Mouse (Mus musculus): ENCODE results near the gene Krt33b. TPM values are rescaled to one million over a fixed set of nuclear protein-coding genes. Genes with fewer than 3 reads are reported as not detected.

Gene Krt33b
- polyA plus RNA-seq, 1 experiment from 2014 or later = not detected

DNA sequence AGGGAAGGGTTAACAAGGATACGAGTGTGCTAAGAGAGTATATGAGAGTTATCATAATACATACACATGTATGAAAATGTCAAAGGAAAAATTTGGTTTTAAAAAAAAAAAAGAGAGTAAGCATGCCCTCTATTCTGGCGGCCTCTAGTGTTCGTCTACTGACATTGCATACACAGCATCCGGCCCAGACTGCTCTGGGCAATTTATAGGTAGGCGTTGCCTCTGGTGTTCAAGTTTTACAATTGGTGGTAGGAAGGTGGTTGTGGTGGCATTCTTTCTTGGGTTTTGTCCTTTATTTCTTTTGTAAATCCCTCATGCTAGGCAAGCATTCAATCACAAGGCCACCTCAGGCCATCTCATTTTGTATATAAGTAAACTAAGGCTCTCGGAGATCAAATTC lies 24.8 kb downstream of the Krt33b start:
- Histone ChIP-seq H3K4me1 (ENCODE audit: insufficient read depth) (no peaks in the 10 kb centered on the region), H3K4me3 (ENCODE audit: low read depth, low read length) (no peak overlapping the region), H3K27me3 (ENCODE audit: insufficient read depth, low read length) (no peaks in the 10 kb centered on the region), H3K36me3 (replicated peaks; ENCODE audit: insufficient read depth, low read length) (no peaks in the 10 kb centered on the region), H3K9ac (replicated peaks) (no peak overlapping the region), H3K27ac (ENCODE audit: low read depth) (no peak overlapping the region), H3K9me3 (ENCODE audit: low read length) (no peaks in the 10 kb centered on the region), H3K4me2 (ENCODE audit: low read depth, low read length) (no peak overlapping the region)
- 23% methylated on average over 6 of the region's 6 CpGs for WGBS (ENCODE audit: insufficient replicate concordance)
- DNase-seq = peak; percentile 29
- no peak for ATAC-seq
- TF ChIP-seq CTCF (IDR thresholded peaks at IDR 0.05; ENCODE audit: low read depth) = peak; percentile 74
- TF ChIP-seq EP300 (IDR thresholded peaks at IDR 0.05; ENCODE audit: low read depth) = no peak

DNA sequence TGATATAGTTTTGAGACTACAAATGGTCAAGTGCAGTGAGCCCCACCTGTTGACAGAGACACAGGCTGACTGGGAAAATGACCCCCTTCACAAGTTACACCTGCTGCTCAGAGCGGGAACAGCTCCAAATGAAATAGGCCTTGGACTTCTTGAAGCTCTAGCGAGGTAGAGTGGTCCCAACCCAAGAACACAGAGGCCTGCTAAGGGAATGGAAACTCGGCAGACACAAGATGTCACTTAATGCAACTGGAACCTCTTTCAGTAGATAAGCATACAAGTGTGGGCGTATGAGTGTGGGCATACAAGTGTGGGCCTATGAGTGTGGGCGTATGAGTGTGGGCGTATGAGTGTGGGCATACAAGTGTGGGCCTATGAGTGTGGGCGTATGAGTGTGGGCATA lies 30.6 kb downstream of the Krt33b start:
- DNase-seq = no peak
- WGBS (ENCODE audit: insufficient replicate concordance) = 75% methylated on average over 7 of the region's 7 CpGs
- no peaks in the 10 kb centered on the region for H3K9me3 ChIP-seq (ENCODE audit: low read length)
- no peaks in the 10 kb centered on the region for H3K4me1 ChIP-seq (ENCODE audit: insufficient read depth)
- H3K27me3 ChIP-seq (ENCODE audit: insufficient read depth, low read length) = 0 out of 2 replicates have a peak, but pooled peaks cover 3% of the 10 kb centered on the region
- no peak overlapping the region for H3K4me2 ChIP-seq (ENCODE audit: low read depth, low read length)
- no peak for ATAC-seq
- no peak for TF ChIP-seq EP300 (IDR thresholded peaks at IDR 0.05; ENCODE audit: low read depth)
- TF ChIP-seq CTCF (IDR thresholded peaks at IDR 0.05; ENCODE audit: low read depth) = no peak
- H3K27ac ChIP-seq (ENCODE audit: low read depth) = no peak overlapping the region
- H3K9ac ChIP-seq (replicated peaks) = no peak overlapping the region
- no peak overlapping the region for H3K4me3 ChIP-seq (ENCODE audit: low read depth, low read length)
- no peaks in the 10 kb centered on the region for H3K36me3 ChIP-seq (replicated peaks; ENCODE audit: insufficient read depth, low read length)

DNA sequence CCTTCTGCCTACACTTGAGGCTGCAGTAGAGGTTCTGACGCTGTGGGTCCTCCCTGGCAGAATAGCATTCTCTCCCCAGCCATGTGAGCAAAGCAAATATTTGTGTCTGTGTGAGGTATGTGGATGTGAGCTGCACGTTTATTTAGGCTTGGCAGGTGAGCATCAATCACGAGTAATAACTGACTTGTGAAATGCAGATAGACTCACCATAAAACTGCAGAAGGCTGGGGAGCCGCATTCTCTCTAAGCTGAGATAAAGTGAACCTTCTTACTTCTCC lies 35.3 kb downstream of the Krt33b start:
- Histone ChIP-seq H3K4me2 (ENCODE audit: low read depth, low read length) (no peak overlapping the region), H3K4me1 (ENCODE audit: insufficient read depth) (no peaks in the 10 kb centered on the region), H3K9ac (replicated peaks) (no peak overlapping the region), H3K36me3 (replicated peaks; ENCODE audit: insufficient read depth, low read length) (no peaks in the 10 kb centered on the region), H3K4me3 (ENCODE audit: low read depth, low read length) (no peak overlapping the region), H3K27ac (ENCODE audit: low read depth) (no peak overlapping the region), H3K27me3 (ENCODE audit: insufficient read depth, low read length) (0 out of 2 replicates have a peak, but pooled peaks cover 6% of the 10 kb centered on the region), H3K9me3 (ENCODE audit: low read length) (no peaks in the 10 kb centered on the region)
- ATAC-seq = no peak
- TF ChIP-seq EP300 (IDR thresholded peaks at IDR 0.05; ENCODE audit: low read depth) (no peak), CTCF (IDR thresholded peaks at IDR 0.05; ENCODE audit: low read depth) (no peak)
- WGBS (ENCODE audit: insufficient replicate concordance) = 36% methylated on average over 4 of the region's 4 CpGs
- no peak for DNase-seq

- 27% methylated on average over 26 of the region's 26 CpGs for WGBS (ENCODE audit: insufficient replicate concordance)
- ATAC-seq = no peak
These were observed 35.9 kb downstream of the Krt33b start, which contains the start of gene Krtap17-1 for GRCm38 (mm10) chr11:99993620-99994383. Gene Krtap17-1, minus strand, starts transcription at chr11:99993994.

GRCm38 (mm10) chr11:99990571-99990970 lies 39.1 kb downstream of the Krt33b start:
- H3K27ac ChIP-seq (ENCODE audit: low read depth) = no peak overlapping the region
- no peak overlapping the region for H3K4me2 ChIP-seq (ENCODE audit: low read depth, low read length)
- H3K4me3 ChIP-seq (ENCODE audit: low read depth, low read length) = no peak overlapping the region
- H3K9me3 ChIP-seq (ENCODE audit: low read length) = no peaks in the 10 kb centered on the region
- ATAC-seq (no peak), DNase-seq (no peak)
- 75% methylated on average over 3 of the region's 3 CpGs for WGBS (ENCODE audit: insufficient replicate concordance)
- no peaks in the 10 kb centered on the region for H3K36me3 ChIP-seq (replicated peaks; ENCODE audit: insufficient read depth, low read length)
- TF ChIP-seq EP300 (IDR thresholded peaks at IDR 0.05; ENCODE audit: low read depth) = no peak
- TF ChIP-seq CTCF (IDR thresholded peaks at IDR 0.05; ENCODE audit: low read depth) = no peak
- H3K4me1 ChIP-seq (ENCODE audit: insufficient read depth) = no peaks in the 10 kb centered on the region
- H3K27me3 ChIP-seq (ENCODE audit: insufficient read depth, low read length) = 0 out of 2 replicates have a peak, but pooled peaks cover 6% of the 10 kb centered on the region
- no peak overlapping the region for H3K9ac ChIP-seq (replicated peaks)

More at GRCm38 (mm10) chr11:99993620-99994383, 35.9 kb downstream of the Krt33b start, which contains the start of gene Krtap17-1:
- Histone ChIP-seq H3K27ac (ENCODE audit: low read depth) (no peak within 1 kb of the TSS), H3K27me3 (ENCODE audit: insufficient read depth, low read length) (0 out of 2 replicates have a peak, but pooled peaks cover 6% of the 10 kb centered on the region), H3K4me2 (ENCODE audit: low read depth, low read length) (no peak within 1 kb of the TSS), H3K4me1 (ENCODE audit: insufficient read depth) (no peaks in the 10 kb centered on the region), H3K36me3 (replicated peaks; ENCODE audit: insufficient read depth, low read length) (no peaks in the 10 kb centered on the region), H3K9me3 (ENCODE audit: low read length) (no peaks in the 10 kb centered on the region), H3K9ac (replicated peaks) (no peak within 1 kb of the TSS), H3K4me3 (ENCODE audit: low read depth, low read length) (no peak within 1 kb of the TSS)
- no peak for DNase-seq
- no peak for TF ChIP-seq CTCF (IDR thresholded peaks at IDR 0.05; ENCODE audit: low read depth)
- no peak for TF ChIP-seq EP300 (IDR thresholded peaks at IDR 0.05; ENCODE audit: low read depth)

DNA sequence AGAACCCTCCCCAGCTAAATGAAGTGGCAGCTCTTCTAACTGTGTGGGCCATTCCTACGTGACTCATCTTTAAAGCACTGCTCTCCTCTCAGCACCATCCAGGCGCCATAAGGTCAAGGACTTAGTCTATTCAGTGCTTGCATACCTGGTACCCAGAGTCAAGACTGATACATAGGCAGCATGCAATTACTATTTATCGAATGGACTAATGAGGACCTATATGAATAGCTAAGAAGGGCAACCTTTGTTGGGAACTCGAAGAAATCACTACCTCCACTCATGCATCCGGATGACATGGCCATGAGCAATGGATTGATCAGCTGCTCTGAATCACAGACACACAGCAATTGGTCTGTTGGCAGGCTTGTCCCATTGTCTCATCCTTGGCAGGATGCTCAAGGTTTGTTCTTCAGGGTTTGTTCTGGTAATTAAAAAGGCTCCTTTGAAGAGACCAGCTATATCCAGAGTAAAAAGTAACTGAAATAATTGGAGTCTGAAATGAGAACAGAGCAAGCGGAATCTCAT lies 39.7 kb downstream of the Krt33b start:
- no peak for DNase-seq
- WGBS (ENCODE audit: insufficient replicate concordance) = 68% methylated on average over 6 of the region's 6 CpGs
- Histone ChIP-seq H3K9ac (replicated peaks) (no peak overlapping the region), H3K4me3 (ENCODE audit: low read depth, low read length) (no peak overlapping the region), H3K4me1 (ENCODE audit: insufficient read depth) (no peaks in the 10 kb centered on the region), H3K27ac (ENCODE audit: low read depth) (no peak overlapping the region), H3K4me2 (ENCODE audit: low read depth, low read length) (no peak overlapping the region), H3K36me3 (replicated peaks; ENCODE audit: insufficient read depth, low read length) (no peaks in the 10 kb centered on the region), H3K27me3 (ENCODE audit: insufficient read depth, low read length) (0 out of 2 replicates have a peak, but pooled peaks cover 6% of the 10 kb centered on the region), H3K9me3 (ENCODE audit: low read length) (no peaks in the 10 kb centered on the region)
- no peak for ATAC-seq
- TF ChIP-seq CTCF (IDR thresholded peaks at IDR 0.05; ENCODE audit: low read depth) = no peak
- TF ChIP-seq EP300 (IDR thresholded peaks at IDR 0.05; ENCODE audit: low read depth) = no peak

Data from liver, postnatal 0 days (tissue).